Mouse (Mus musculus) forebrain, embryonic 15.5 days (tissue): ENCODE measurements around the gene Gm7534. TPM values are rescaled to one million over a fixed set of nuclear protein-coding genes. Genes with fewer than 3 reads are reported as not detected.
A peak's percentile ranks its signal among the peaks of the same experiment; 100 is the strongest.
"Not testable (repeated sequence)": the region's sequence is repeated elsewhere in the genome, so short reads cannot be mapped to it uniquely, and the experiment has no call there.

ENCODE experiments used
- ATAC-seq: fragments of 200-750 bp; cut with Nextera tagmentation; replicated peaks from 2 replicates; pipeline ENCODE4 v1.8.0; 2017; ENCODE audit warnings: mild to moderate bottlenecking, moderate TSS enrichment, moderate library complexity
- H3K27ac ChIP-seq: fragments of 300-500 bp; sonication (generic); replicated peaks from 2 replicates; pipeline ENCODE4 v1.5.1; 2015; ENCODE audit warnings: mild to moderate bottlenecking, inconsistent platforms
- H3K27me3 ChIP-seq: fragments of 300-500 bp; sonication (generic); 2 replicates; pipeline ENCODE4 v1.6.1; 2015; ENCODE audit warnings: inconsistent platforms
- H3K36me3 ChIP-seq: fragments of 300-500 bp; sonication (generic); 2 replicates; pipeline ENCODE4 v1.6.1; 2015; ENCODE audit warnings: mild to moderate bottlenecking, inconsistent platforms
- H3K4me1 ChIP-seq: fragments of 300-500 bp; sonication (generic); 2 replicates; pipeline ENCODE4 v1.6.1; 2015; ENCODE audit warnings: inconsistent platforms
- H3K4me2 ChIP-seq: fragments of 300-500 bp; sonication (generic); replicated peaks from 2 replicates; pipeline ENCODE4 v1.6.1; 2015; ENCODE audit warnings: mild to moderate bottlenecking, inconsistent platforms
- H3K4me3 ChIP-seq: fragments of 300-500 bp; sonication (generic); 2 replicates; pipeline ENCODE4 v1.5.1; 2015; ENCODE audit warnings: mild to moderate bottlenecking, inconsistent platforms
- H3K9ac ChIP-seq: fragments of 300-500 bp; sonication (generic); replicated peaks from 2 replicates; pipeline ENCODE4 v1.6.1; 2015; ENCODE audit warnings: mild to moderate bottlenecking, inconsistent platforms
- H3K9me3 ChIP-seq: fragments of 300-500 bp; sonication (generic); 2 replicates; pipeline ENCODE4 v1.6.1; 2016; ENCODE audit warnings: inconsistent platforms
- WGBS: fragments of 180-500 bp; shearing (Covaris S2); methylation state at CpG from one replicate; pipeline ENCODE4 v1.1.7; 2015; ENCODE audit warnings: mixed read lengths; 5-methylcytosine and 5-hydroxymethylcytosine counted together
- polyA plus RNA-seq: library from polyadenylated mRNA; unstranded; fragments of >200 nt; fragmentation: Nextera tagmentation; extraction: Ambion mirVana; gene quantifications from 2 replicates; pipeline ENCODE4 v1.2.1, GENCODE M21; 2015

Gm7534 gene
- polyA plus RNA-seq, 1 experiment from 2014 or later = not detected

GRCm38 (mm10) chr4:134183711-134184110 lies 19.1 kb downstream of the Gm7534 start:
- Histone ChIP-seq H3K9ac (no peak overlapping the region), H3K4me3 (no peak overlapping the region), H3K36me3 (no peaks in the 10 kb centered on the region), H3K4me2 (no peak overlapping the region), H3K4me1 (peaks cover 15% of the 10 kb centered on the region), H3K27ac (no peak overlapping the region), H3K9me3 (no peaks in the 10 kb centered on the region), H3K27me3 (no peaks in the 10 kb centered on the region)
- ATAC-seq = no peak
- 80% methylated on average over 3 of the region's 3 CpGs for WGBS

GRCm38 (mm10) chr4:134181825-134182224 lies 21.0 kb downstream of the Gm7534 start:
- Histone ChIP-seq H3K36me3 (no peaks in the 10 kb centered on the region), H3K4me1 (peaks cover 11% of the 10 kb centered on the region), H3K9me3 (no peaks in the 10 kb centered on the region), H3K27ac (no peak overlapping the region), H3K9ac (no peak overlapping the region), H3K27me3 (no peaks in the 10 kb centered on the region), H3K4me2 (no peak overlapping the region), H3K4me3 (no peak overlapping the region)
- ATAC-seq = no peak

GRCm38 (mm10) chr4:134181112-134181511 lies 21.7 kb downstream of the Gm7534 start:
- Histone ChIP-seq H3K4me3 (no peak overlapping the region), H3K27ac (no peak overlapping the region), H3K36me3 (no peaks in the 10 kb centered on the region), H3K27me3 (no peaks in the 10 kb centered on the region), H3K4me1 (peaks cover 9% of the 10 kb centered on the region), H3K9me3 (no peaks in the 10 kb centered on the region), H3K9ac (no peak overlapping the region), H3K4me2 (no peak overlapping the region)
- ATAC-seq = no peak
- 94% methylated on average over 1 of the region's 1 CpGs for WGBS

GRCm38 (mm10) chr4:134172391-134172790 lies 30.4 kb downstream of the Gm7534 start:
- no peak overlapping the region for H3K4me3 ChIP-seq
- no peaks in the 10 kb centered on the region for H3K27me3 ChIP-seq
- no peak for ATAC-seq
- H3K4me1 ChIP-seq = no peaks in the 10 kb centered on the region
- H3K36me3 ChIP-seq = no peaks in the 10 kb centered on the region
- WGBS = 76% methylated on average over 3 of the region's 3 CpGs
- no peaks in the 10 kb centered on the region for H3K9me3 ChIP-seq
- H3K9ac ChIP-seq = no peak overlapping the region
- H3K4me2 ChIP-seq = no peak overlapping the region
- no peak overlapping the region for H3K27ac ChIP-seq

GRCm38 (mm10) chr4:134166906-134167305 lies 35.9 kb downstream of the Gm7534 start:
- no peak for ATAC-seq
- no peak overlapping the region for H3K4me2 ChIP-seq
- WGBS = 94% methylated on average over 3 of the region's 3 CpGs
- no peaks in the 10 kb centered on the region for H3K4me1 ChIP-seq
- H3K27ac ChIP-seq = no peak overlapping the region
- H3K9me3 ChIP-seq = no peaks in the 10 kb centered on the region
- no peaks in the 10 kb centered on the region for H3K27me3 ChIP-seq
- no peak overlapping the region for H3K4me3 ChIP-seq
- H3K36me3 ChIP-seq = 0 out of 2 replicates have a peak, but pooled peaks cover 3% of the 10 kb centered on the region
- no peak overlapping the region for H3K9ac ChIP-seq

- H3K4me3 ChIP-seq = no peak overlapping the region
- WGBS = 86% methylated on average over 3 of the region's 3 CpGs
- H3K4me1 ChIP-seq = no peaks in the 10 kb centered on the region
- no peaks in the 10 kb centered on the region for H3K27me3 ChIP-seq
- H3K4me2 ChIP-seq = no peak overlapping the region
- H3K36me3 ChIP-seq = 0 out of 2 replicates have a peak, but pooled peaks cover 3% of the 10 kb centered on the region
- no peak overlapping the region for H3K9ac ChIP-seq
- H3K9me3 ChIP-seq = no peaks in the 10 kb centered on the region
- no peak for ATAC-seq
- H3K27ac ChIP-seq = no peak overlapping the region
These were observed 37.0 kb downstream of the Gm7534 start for GRCm38 (mm10) chr4:134165548-134166465.

- Histone ChIP-seq H3K9me3 (no peaks in the 10 kb centered on the region), H3K4me3 (no peak overlapping the region), H3K9ac (no peak overlapping the region), H3K4me2 (no peak overlapping the region), H3K4me1 (no peaks in the 10 kb centered on the region), H3K27me3 (no peaks in the 10 kb centered on the region), H3K27ac (no peak overlapping the region), H3K36me3 (0 out of 2 replicates have a peak, but pooled peaks cover 3% of the 10 kb centered on the region)
- ATAC-seq = no peak
- WGBS = 87% methylated on average over 6 of the region's 6 CpGs
These were observed 37.8 kb downstream of the Gm7534 start for GRCm38 (mm10) chr4:134165024-134165423.

GRCm38 (mm10) chr4:134164591-134164990 lies 38.2 kb downstream of the Gm7534 start:
- Histone ChIP-seq H3K36me3 (0 out of 2 replicates have a peak, but pooled peaks cover 3% of the 10 kb centered on the region), H3K4me3 (no peak overlapping the region), H3K9ac (no peak overlapping the region), H3K4me1 (no peaks in the 10 kb centered on the region), H3K9me3 (no peaks in the 10 kb centered on the region), H3K27me3 (no peaks in the 10 kb centered on the region), H3K27ac (no peak overlapping the region), H3K4me2 (no peak overlapping the region)
- 95% methylated on average over 6 of the region's 6 CpGs for WGBS
- ATAC-seq = no peak

- Histone ChIP-seq H3K4me2 (peak overlapping the region; percentile 57), H3K9ac (peak overlapping the region; percentile 43; the same call in 1 of the 2 replicates), H3K4me3 (peak overlapping the region; percentile 54)
- not testable (repeated sequence) for H3K27ac ChIP-seq, H3K9me3 ChIP-seq, H3K27me3 ChIP-seq, H3K36me3 ChIP-seq, H3K4me1 ChIP-seq, ATAC-seq
- 7% methylated on average over 30 of the region's 30 CpGs for WGBS
These were observed 42.7 kb downstream of the Gm7534 start for GRCm38 (mm10) chr4:134160071-134160470.

- H3K4me3 ChIP-seq = no peak overlapping the region
- H3K9me3 ChIP-seq = no peaks in the 10 kb centered on the region
- no peak overlapping the region for H3K4me2 ChIP-seq
- no peaks in the 10 kb centered on the region for H3K27me3 ChIP-seq
- H3K9ac ChIP-seq = no peak overlapping the region
- 0 out of 2 replicates have a peak, but pooled peaks cover 10% of the 10 kb centered on the region for H3K36me3 ChIP-seq
- no peaks in the 10 kb centered on the region for H3K4me1 ChIP-seq
- no peak for ATAC-seq
- H3K27ac ChIP-seq = no peak overlapping the region
- WGBS = 88% methylated on average over 6 of the region's 6 CpGs
These were observed 44.0 kb downstream of the Gm7534 start for GRCm38 (mm10) chr4:134158774-134159173.

- WGBS = 84% methylated on average over 2 of the region's 2 CpGs
- ATAC-seq = no peak
- Histone ChIP-seq H3K27me3 (no peaks in the 10 kb centered on the region), H3K9ac (no peak overlapping the region), H3K4me2 (no peak overlapping the region), H3K4me1 (no peaks in the 10 kb centered on the region), H3K9me3 (no peaks in the 10 kb centered on the region), H3K4me3 (no peak overlapping the region), H3K27ac (no peak overlapping the region), H3K36me3 (0 out of 2 replicates have a peak, but pooled peaks cover 17% of the 10 kb centered on the region)
These were observed 45.2 kb downstream of the Gm7534 start for GRCm38 (mm10) chr4:134157558-134157957.

GRCm38 (mm10) chr4:134156744-134157143 lies 46.1 kb downstream of the Gm7534 start:
- WGBS = 87% methylated on average over 8 of the region's 8 CpGs

More at GRCm38 (mm10) chr4:134156744-134157143, 46.1 kb downstream of the Gm7534 start:
- peaks cover 21% of the 10 kb centered on the region; the same call in 1 of the 2 replicates for H3K36me3 ChIP-seq
- no peak overlapping the region for H3K4me3 ChIP-seq
- no peak for ATAC-seq
- no peak overlapping the region for H3K27ac ChIP-seq
- no peak overlapping the region for H3K4me2 ChIP-seq
- H3K9ac ChIP-seq = no peak overlapping the region
- H3K27me3 ChIP-seq = no peaks in the 10 kb centered on the region
- no peaks in the 10 kb centered on the region for H3K9me3 ChIP-seq
- no peaks in the 10 kb centered on the region for H3K4me1 ChIP-seq
